Mouse (Mus musculus): ENCODE measurements around the gene Sos2. TPM values are rescaled to one million over a fixed set of nuclear protein-coding genes. Genes with fewer than 3 reads are reported as not detected.
A peak's percentile ranks its signal among the peaks of the same experiment; 100 is the strongest.

The Sos2 gene
- polyA plus RNA-seq, 1 experiment, result 6.0 TPM

DNA sequence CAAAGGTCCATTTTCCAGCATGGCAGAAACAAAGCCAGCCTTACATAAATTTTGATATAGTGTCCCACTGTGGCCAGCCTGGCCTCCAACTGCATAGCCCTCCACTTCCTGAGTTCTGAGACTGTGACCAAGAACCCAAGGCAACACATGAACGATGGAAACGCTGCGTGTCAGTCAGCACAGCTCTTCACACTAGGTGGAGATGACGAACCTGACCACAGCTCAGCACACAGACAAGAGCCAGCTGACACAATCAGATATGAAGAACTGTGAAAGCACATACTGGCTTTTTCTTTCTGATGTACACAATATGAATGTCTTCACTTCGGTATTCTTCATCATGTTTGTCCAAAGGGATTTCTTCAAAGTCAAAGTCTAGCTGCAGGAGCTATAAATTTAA lies 102.0 kb downstream of the Sos2 start:
- Histone ChIP-seq H3ac (ENCODE audit: control insufficient read depth, insufficient read length) (no peak overlapping the region), H3K79me2 (ENCODE audit: control insufficient read depth, insufficient read depth) (peaks cover 32% of the 10 kb centered on the region), H3K4me3 (no peak overlapping the region), H3K27me3 (ENCODE audit: control insufficient read depth, insufficient read depth, insufficient read length) (no peaks in the 10 kb centered on the region), H3K36me3 (ENCODE audit: control insufficient read depth, insufficient read depth) (peaks cover 28% of the 10 kb centered on the region), H3K4me2 (ENCODE audit: low read depth) (no peak overlapping the region)
- no peak for TF ChIP-seq USF1 (IDR thresholded peaks at IDR 0.05; ENCODE audit: low read depth)
- TF ChIP-seq MYOG (IDR thresholded peaks at IDR 0.05; ENCODE audit: control insufficient read depth in 1 of 3, insufficient read depth in 1 of 3, insufficient read length in 2 of 3, low read depth in 2 of 3), result no peak
- no peak for TF ChIP-seq POLR2AphosphoS2 (IDR thresholded peaks at IDR 0.05; ENCODE audit: insufficient read length, low read depth)
- no peak for TF ChIP-seq REST (IDR thresholded peaks at IDR 0.05; ENCODE audit: insufficient read depth, insufficient read length)
- no peak for TF ChIP-seq TCF3 (IDR thresholded peaks at IDR 0.05; ENCODE audit: insufficient read length, low read depth)
- TF ChIP-seq MYOD1 (IDR thresholded peaks at IDR 0.05; ENCODE audit: control insufficient read depth in 1 of 3, insufficient read length in 2 of 3, low read depth in 2 of 3), result no peak
- no peak for TF ChIP-seq TCF12 (IDR thresholded peaks at IDR 0.05; ENCODE audit: insufficient read depth, poor library complexity, severe bottlenecking)
- TF ChIP-seq CEBPB (IDR thresholded peaks at IDR 0.05; ENCODE audit: insufficient read depth, poor library complexity, severe bottlenecking), result no peak
- TF ChIP-seq MAX (IDR thresholded peaks at IDR 0.05; ENCODE audit: low read depth), result no peak
- TF ChIP-seq E2F4 (IDR thresholded peaks at IDR 0.05; ENCODE audit: insufficient read depth), result no peak
- no peak for TF ChIP-seq POLR2A (IDR thresholded peaks at IDR 0.05; ENCODE audit: insufficient read length, low read depth)
- TF ChIP-seq SRF (IDR thresholded peaks at IDR 0.05; ENCODE audit: control insufficient read depth, insufficient read length, low read depth), result no peak

DNA sequence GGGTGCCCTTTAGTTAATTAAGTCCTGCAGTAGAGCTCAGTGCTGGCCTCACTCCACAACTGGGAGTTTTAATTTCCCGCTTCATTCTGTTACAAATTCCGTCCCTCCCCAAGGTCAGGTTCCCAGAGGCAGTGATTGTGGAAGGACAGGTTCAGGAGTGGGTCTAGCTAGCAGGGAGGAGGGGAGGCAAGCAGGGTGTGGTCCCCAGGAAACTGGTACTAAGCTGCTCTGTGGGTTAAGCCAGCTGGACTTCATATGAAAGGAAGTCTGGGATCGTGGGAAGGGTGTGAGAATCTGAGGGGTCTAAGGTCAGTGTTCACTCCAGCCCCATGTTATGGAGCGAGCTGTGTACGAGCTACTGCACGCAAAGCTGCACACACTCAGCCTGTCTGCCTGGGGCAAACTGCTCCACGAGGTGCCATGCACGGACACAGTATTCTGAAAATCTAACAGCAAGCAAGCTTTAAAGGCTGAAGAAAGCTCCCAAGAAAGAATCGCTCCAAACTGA lies 105.5 kb downstream of the Sos2 start:
- H3K4me3 ChIP-seq, result no peak overlapping the region
- H3ac ChIP-seq (ENCODE audit: control insufficient read depth, insufficient read length), result no peak overlapping the region
- H3K4me2 ChIP-seq (ENCODE audit: low read depth), result no peak overlapping the region
- TF ChIP-seq POLR2A (IDR thresholded peaks at IDR 0.05; ENCODE audit: insufficient read length, low read depth) (no peak), CEBPB (IDR thresholded peaks at IDR 0.05; ENCODE audit: insufficient read depth, poor library complexity, severe bottlenecking) (no peak), E2F4 (IDR thresholded peaks at IDR 0.05; ENCODE audit: insufficient read depth) (no peak), USF1 (IDR thresholded peaks at IDR 0.05; ENCODE audit: low read depth) (no peak), SRF (IDR thresholded peaks at IDR 0.05; ENCODE audit: control insufficient read depth, insufficient read length, low read depth) (no peak), TCF3 (IDR thresholded peaks at IDR 0.05; ENCODE audit: insufficient read length, low read depth) (no peak), MYOD1 (IDR thresholded peaks at IDR 0.05; ENCODE audit: control insufficient read depth in 1 of 3, insufficient read length in 2 of 3, low read depth in 2 of 3) (no peak), POLR2AphosphoS2 (IDR thresholded peaks at IDR 0.05; ENCODE audit: insufficient read length, low read depth) (no peak), MAX (IDR thresholded peaks at IDR 0.05; ENCODE audit: low read depth) (no peak), MYOG (IDR thresholded peaks at IDR 0.05; ENCODE audit: control insufficient read depth in 1 of 3, insufficient read depth in 1 of 3, insufficient read length in 2 of 3, low read depth in 2 of 3) (no peak), REST (IDR thresholded peaks at IDR 0.05; ENCODE audit: insufficient read depth, insufficient read length) (no peak), TCF12 (IDR thresholded peaks at IDR 0.05; ENCODE audit: insufficient read depth, poor library complexity, severe bottlenecking) (no peak)
- H3K36me3 ChIP-seq (ENCODE audit: control insufficient read depth, insufficient read depth), result peaks cover 28% of the 10 kb centered on the region
- H3K27me3 ChIP-seq (ENCODE audit: control insufficient read depth, insufficient read depth, insufficient read length), result no peaks in the 10 kb centered on the region
- H3K79me2 ChIP-seq (ENCODE audit: control insufficient read depth, insufficient read depth), result peaks cover 17% of the 10 kb centered on the region

DNA sequence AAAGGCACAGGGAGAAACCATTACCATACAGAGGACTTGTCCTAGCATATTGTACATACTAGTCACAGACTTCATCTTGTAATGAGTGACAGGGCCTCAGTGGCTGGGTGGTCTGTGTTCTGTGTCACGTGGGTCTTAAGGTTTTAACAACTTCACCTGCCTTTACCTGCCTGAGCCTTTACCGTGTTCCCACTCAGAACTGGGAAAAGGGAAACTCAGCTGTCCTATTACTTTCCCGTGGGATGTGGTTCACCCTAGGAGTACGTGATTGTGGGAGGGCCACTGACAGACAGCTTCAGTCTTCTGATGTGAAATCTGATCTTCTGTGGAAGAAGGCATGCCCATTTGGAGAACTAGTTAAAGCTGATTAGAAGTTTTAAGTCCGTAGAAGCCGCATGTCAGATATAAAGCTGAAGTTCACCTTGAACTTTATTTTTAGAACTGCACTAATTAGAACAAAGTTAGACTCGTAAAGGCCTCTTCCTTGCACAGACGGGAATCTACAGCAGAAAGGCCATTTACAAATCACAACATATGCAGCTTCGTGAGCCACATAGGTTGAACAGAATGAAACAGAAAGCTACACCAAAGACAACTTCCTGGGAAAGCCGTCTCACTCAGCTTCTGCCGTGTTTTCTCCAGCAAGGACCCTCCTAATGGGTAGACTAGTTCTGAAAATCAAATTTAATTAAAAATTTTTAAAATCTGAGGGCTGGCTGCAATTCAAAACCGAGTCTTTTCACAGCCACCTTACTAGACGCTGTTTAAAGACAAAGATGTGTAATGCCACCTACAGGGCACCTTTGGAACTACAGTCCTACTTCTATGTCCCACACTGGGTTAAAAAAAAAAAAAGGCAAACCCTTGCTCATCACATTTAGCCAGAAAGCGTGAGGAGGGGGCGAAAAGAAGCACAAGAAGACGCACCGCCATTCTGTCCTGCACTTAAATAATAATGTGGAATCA lies 107.5 kb downstream of the Sos2 start:
- Histone ChIP-seq H3K27me3 (ENCODE audit: control insufficient read depth, insufficient read depth, insufficient read length) (no peaks in the 10 kb centered on the region), H3K4me3 (no peak overlapping the region), H3ac (ENCODE audit: control insufficient read depth, insufficient read length) (no peak overlapping the region), H3K4me2 (ENCODE audit: low read depth) (peak overlapping the region; percentile 71), H3K36me3 (ENCODE audit: control insufficient read depth, insufficient read depth) (peaks cover 24% of the 10 kb centered on the region), H3K79me2 (ENCODE audit: control insufficient read depth, insufficient read depth) (no peaks in the 10 kb centered on the region)
- no peak for TF ChIP-seq POLR2AphosphoS2 (IDR thresholded peaks at IDR 0.05; ENCODE audit: insufficient read length, low read depth)
- TF ChIP-seq TCF12 (IDR thresholded peaks at IDR 0.05; ENCODE audit: insufficient read depth, poor library complexity, severe bottlenecking), result no peak
- no peak for TF ChIP-seq REST (IDR thresholded peaks at IDR 0.05; ENCODE audit: insufficient read depth, insufficient read length)
- TF ChIP-seq SRF (IDR thresholded peaks at IDR 0.05; ENCODE audit: control insufficient read depth, insufficient read length, low read depth), result no peak
- TF ChIP-seq E2F4 (IDR thresholded peaks at IDR 0.05; ENCODE audit: insufficient read depth), result no peak
- no peak for TF ChIP-seq POLR2A (IDR thresholded peaks at IDR 0.05; ENCODE audit: insufficient read length, low read depth)
- TF ChIP-seq CEBPB (IDR thresholded peaks at IDR 0.05; ENCODE audit: insufficient read depth, poor library complexity, severe bottlenecking), result no peak
- no peak for TF ChIP-seq MAX (IDR thresholded peaks at IDR 0.05; ENCODE audit: low read depth)
- no peak for TF ChIP-seq USF1 (IDR thresholded peaks at IDR 0.05; ENCODE audit: low read depth)
- no peak for TF ChIP-seq MYOG (IDR thresholded peaks at IDR 0.05; ENCODE audit: control insufficient read depth in 1 of 3, insufficient read depth in 1 of 3, insufficient read length in 2 of 3, low read depth in 2 of 3)

DNA sequence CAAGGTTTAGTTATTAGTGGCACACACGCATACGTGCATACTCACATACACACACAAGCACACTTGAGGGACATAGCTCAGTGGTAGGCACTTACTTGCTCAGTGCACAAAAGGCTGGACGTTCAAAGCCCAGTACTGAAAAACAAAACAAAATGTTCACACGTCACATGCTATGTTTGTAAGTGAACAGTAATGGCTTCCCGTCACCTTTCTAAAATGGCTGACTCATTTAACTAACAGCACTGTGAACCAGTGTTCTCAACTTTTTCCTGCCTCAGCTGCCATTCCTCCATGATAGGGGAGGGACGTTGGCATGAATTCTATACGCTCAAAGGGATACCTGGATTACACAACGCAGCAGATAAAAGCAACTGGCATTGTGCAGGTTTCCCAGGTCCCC lies 108.4 kb downstream of the Sos2 start:
- H3K4me3 ChIP-seq, result no peak overlapping the region
- peaks cover 16% of the 10 kb centered on the region for H3K36me3 ChIP-seq (ENCODE audit: control insufficient read depth, insufficient read depth)
- H3K27me3 ChIP-seq (ENCODE audit: control insufficient read depth, insufficient read depth, insufficient read length), result no peaks in the 10 kb centered on the region
- TF ChIP-seq REST (IDR thresholded peaks at IDR 0.05; ENCODE audit: insufficient read depth, insufficient read length), result no peak
- no peak for TF ChIP-seq SRF (IDR thresholded peaks at IDR 0.05; ENCODE audit: control insufficient read depth, insufficient read length, low read depth)
- TF ChIP-seq MAX (IDR thresholded peaks at IDR 0.05; ENCODE audit: low read depth), result no peak
- TF ChIP-seq POLR2A (IDR thresholded peaks at IDR 0.05; ENCODE audit: insufficient read length, low read depth), result no peak
- no peak for TF ChIP-seq USF1 (IDR thresholded peaks at IDR 0.05; ENCODE audit: low read depth)
- no peak for TF ChIP-seq E2F4 (IDR thresholded peaks at IDR 0.05; ENCODE audit: insufficient read depth)
- no peak overlapping the region for H3K4me2 ChIP-seq (ENCODE audit: low read depth)
- no peaks in the 10 kb centered on the region for H3K79me2 ChIP-seq (ENCODE audit: control insufficient read depth, insufficient read depth)
- no peak overlapping the region for H3ac ChIP-seq (ENCODE audit: control insufficient read depth, insufficient read length)
